Mouse (Mus musculus): ENCODE data around the gene Veph1. TPM values are rescaled to one million over a fixed set of nuclear protein-coding genes. Genes with fewer than 3 reads are reported as not detected.

Veph1 gene
- polyA plus RNA-seq, 1 experiment from 2014 or later, result 4.8 TPM

GRCm38 (mm10) chr3:66162612-66163011, 134.0 kb downstream of the Veph1 start:
- Histone ChIP-seq H3K4me2 (no peak overlapping the region), H3K4me1 (replicated peaks) (no peaks in the 10 kb centered on the region), H3K36me3 (no peaks in the 10 kb centered on the region), H3K9me3 (no peaks in the 10 kb centered on the region), H3K9ac (no peak overlapping the region), H3K4me3 (no peak overlapping the region), H3K27me3 (no peaks in the 10 kb centered on the region), H3K27ac (replicated peaks) (no peak overlapping the region)
- no peak for ATAC-seq (ENCODE audit: low read depth)
- 58% methylated on average over 6 of the region's 6 CpGs for WGBS

DNA sequence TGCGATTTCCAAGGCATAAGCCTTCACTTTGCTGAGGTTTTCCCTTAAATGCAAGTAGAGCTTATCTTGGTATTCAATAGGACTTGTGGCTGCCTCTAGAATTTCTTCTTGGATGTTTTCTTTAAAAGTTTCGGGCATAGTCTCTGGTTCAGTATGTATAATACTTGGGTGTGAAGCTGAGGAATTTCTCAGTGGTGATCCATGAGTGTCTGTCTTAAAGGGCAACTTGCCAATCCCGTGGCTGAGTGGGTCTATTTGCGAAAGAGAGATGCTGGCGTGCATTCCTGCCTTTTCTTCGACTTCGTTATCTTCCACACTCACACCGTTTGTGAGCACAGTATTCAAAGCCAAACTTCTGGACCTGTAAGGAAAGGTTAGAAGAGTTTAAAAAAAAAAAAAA, 138.7 kb downstream of the Veph1 start:
- Histone ChIP-seq H3K27me3 (no peaks in the 10 kb centered on the region), H3K4me2 (no peak overlapping the region), H3K27ac (replicated peaks) (no peak overlapping the region), H3K4me3 (no peak overlapping the region), H3K9ac (no peak overlapping the region), H3K9me3 (no peaks in the 10 kb centered on the region), H3K4me1 (replicated peaks) (no peaks in the 10 kb centered on the region), H3K36me3 (no peaks in the 10 kb centered on the region)
- WGBS, result 87% methylated on average over 8 of the region's 8 CpGs
- no peak for ATAC-seq (ENCODE audit: low read depth)

DNA sequence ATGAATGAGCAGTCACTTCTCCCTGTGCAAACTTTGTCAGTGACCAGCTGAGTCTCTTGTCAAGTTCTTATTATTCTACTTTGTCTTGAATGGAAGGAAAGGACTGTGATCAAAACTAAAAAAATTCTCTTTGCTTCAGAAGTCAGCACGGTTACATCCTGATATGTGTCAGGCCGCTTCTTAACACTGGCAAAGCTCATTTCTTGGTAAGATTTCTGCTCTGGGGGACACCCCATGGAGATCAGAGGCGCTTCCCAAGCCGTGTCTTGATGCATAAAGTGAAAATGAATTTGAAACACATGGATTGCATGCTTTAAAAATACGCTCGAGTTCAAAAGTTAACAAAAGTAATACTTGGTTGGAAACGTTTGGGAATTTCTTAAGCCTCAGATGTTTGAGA, 159.0 kb downstream of the Veph1 start:
- WGBS, result 75% methylated on average over 7 of the region's 7 CpGs
- Histone ChIP-seq H3K4me1 (replicated peaks) (no peaks in the 10 kb centered on the region), H3K27me3 (no peaks in the 10 kb centered on the region), H3K36me3 (no peaks in the 10 kb centered on the region), H3K27ac (replicated peaks) (no peak overlapping the region), H3K9ac (no peak overlapping the region), H3K4me3 (no peak overlapping the region), H3K4me2 (no peak overlapping the region), H3K9me3 (no peaks in the 10 kb centered on the region)
- no peak for ATAC-seq (ENCODE audit: low read depth)

DNA sequence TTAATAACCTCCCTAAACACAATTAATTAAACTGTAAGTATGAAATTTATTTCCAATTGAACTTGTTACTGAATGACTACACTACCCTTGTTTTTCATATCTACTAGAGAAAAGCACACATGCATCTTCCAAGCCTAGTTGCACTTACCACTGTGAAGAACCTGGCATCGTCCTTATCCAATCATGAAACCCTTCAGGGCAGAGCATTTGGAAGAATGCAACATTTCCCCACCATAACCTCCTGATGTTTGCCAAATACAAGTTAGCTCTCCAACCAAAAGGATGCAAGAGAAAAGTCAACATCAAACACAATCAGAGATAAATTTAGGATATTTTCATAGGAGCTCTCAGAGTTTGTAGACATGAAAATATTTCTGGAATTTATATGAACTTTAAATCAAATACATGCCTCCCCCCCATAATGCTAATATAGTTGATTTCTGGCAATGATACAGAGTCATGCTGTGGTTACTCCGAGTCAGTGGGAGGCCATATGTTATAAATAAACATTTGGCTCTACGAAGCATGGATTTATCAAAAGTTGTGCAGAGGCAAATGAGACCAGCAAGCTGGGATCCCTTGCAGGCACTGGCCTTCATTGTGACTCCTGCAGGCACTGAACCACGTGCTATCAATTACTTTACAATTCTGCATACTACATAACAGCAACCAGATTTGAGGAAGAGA, 165.2 kb downstream of the Veph1 start:
- H3K9ac ChIP-seq, result no peak overlapping the region
- ATAC-seq (ENCODE audit: low read depth), result no peak
- H3K27me3 ChIP-seq, result no peaks in the 10 kb centered on the region
- H3K9me3 ChIP-seq, result no peaks in the 10 kb centered on the region
- no peak overlapping the region for H3K4me3 ChIP-seq
- H3K4me1 ChIP-seq (replicated peaks), result no peaks in the 10 kb centered on the region
- no peak overlapping the region for H3K4me2 ChIP-seq
- 67% methylated on average over 4 of the region's 4 CpGs for WGBS
- H3K36me3 ChIP-seq, result no peaks in the 10 kb centered on the region
- no peak overlapping the region for H3K27ac ChIP-seq (replicated peaks)

- H3K4me1 ChIP-seq (replicated peaks), result no peaks in the 10 kb centered on the region
- 82% methylated on average over 5 of the region's 5 CpGs for WGBS
- no peaks in the 10 kb centered on the region for H3K27me3 ChIP-seq
- H3K9ac ChIP-seq, result no peak overlapping the region
- H3K36me3 ChIP-seq, result no peaks in the 10 kb centered on the region
- no peak overlapping the region for H3K4me3 ChIP-seq
- no peaks in the 10 kb centered on the region for H3K9me3 ChIP-seq
- no peak overlapping the region for H3K27ac ChIP-seq (replicated peaks)
- no peak for ATAC-seq (ENCODE audit: low read depth)
- no peak overlapping the region for H3K4me2 ChIP-seq
Measured at GRCm38 (mm10) chr3:66129689-66130088, 166.9 kb downstream of the Veph1 start.

DNA sequence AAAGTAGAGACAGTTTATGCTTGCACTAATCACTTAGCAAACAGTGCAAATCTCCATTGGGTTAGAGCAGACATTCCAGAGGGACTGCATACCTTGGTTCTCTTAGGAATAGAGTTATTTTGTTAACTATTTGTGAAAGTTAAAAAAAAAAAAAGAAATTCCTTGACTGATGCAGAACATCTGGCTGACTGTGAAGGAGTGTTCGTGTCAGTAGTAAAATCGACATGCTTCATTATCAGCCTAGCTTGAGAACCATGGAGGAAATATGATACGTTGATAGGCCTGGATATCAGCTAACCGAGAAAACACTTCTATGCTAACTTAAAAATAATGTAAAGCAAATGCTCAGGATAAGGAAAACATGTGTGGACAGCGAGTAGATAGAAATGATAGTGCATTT, 191.1 kb downstream of the Veph1 start:
- H3K27ac ChIP-seq (replicated peaks), result no peak overlapping the region
- no peaks in the 10 kb centered on the region for H3K36me3 ChIP-seq
- H3K4me1 ChIP-seq (replicated peaks), result peaks cover 6% of the 10 kb centered on the region; the same call in 1 of the 2 replicates
- H3K4me2 ChIP-seq, result no peak overlapping the region
- no peak overlapping the region for H3K9ac ChIP-seq
- ATAC-seq (ENCODE audit: low read depth), result no peak
- H3K9me3 ChIP-seq, result no peaks in the 10 kb centered on the region
- H3K27me3 ChIP-seq, result no peaks in the 10 kb centered on the region
- H3K4me3 ChIP-seq, result no peak overlapping the region
- WGBS, result 78% methylated on average over 5 of the region's 5 CpGs

DNA sequence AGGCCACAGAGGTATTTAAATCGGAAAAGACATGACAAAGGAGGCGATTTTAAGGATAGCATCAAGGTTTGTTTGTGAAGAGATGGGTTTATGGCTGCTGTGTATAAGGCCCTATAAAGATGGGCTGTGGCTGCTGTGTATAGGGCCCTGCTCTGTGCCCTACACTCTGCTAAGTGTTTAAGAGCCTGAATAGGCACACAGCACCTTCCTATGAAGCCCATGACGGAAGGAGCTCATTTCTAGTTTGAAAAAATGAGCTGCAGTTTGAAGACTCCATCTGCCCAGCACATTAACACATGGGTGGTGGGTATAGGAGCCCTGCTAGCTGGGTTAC, 194.1 kb downstream of the Veph1 start:
- peak; percentile 61; the same call in 1 of the 2 replicates for ATAC-seq (ENCODE audit: low read depth)
- peak overlapping the region; percentile 43 for H3K27ac ChIP-seq (replicated peaks)

GRCm38 (mm10) chr3:66101809-66102598, 194.6 kb downstream of the Veph1 start:
- peak; percentile 85 for ATAC-seq (ENCODE audit: low read depth)
- no peak overlapping the region for H3K9ac ChIP-seq
- WGBS, result 53% methylated on average over 11 of the region's 11 CpGs
- H3K36me3 ChIP-seq, result no peaks in the 10 kb centered on the region
- H3K9me3 ChIP-seq, result no peaks in the 10 kb centered on the region
- no peaks in the 10 kb centered on the region for H3K27me3 ChIP-seq
- H3K4me1 ChIP-seq (replicated peaks), result no peaks in the 10 kb centered on the region
- no peak overlapping the region for H3K4me3 ChIP-seq
- H3K4me2 ChIP-seq, result no peak overlapping the region
- H3K27ac ChIP-seq (replicated peaks), result peak overlapping the region; percentile 43

More for the DNA sequence above, 194.1 kb downstream of the Veph1 start:
- Histone ChIP-seq H3K4me2 (no peak overlapping the region), H3K27me3 (no peaks in the 10 kb centered on the region), H3K9ac (no peak overlapping the region), H3K4me1 (replicated peaks) (no peaks in the 10 kb centered on the region), H3K9me3 (no peaks in the 10 kb centered on the region), H3K4me3 (no peak overlapping the region), H3K36me3 (no peaks in the 10 kb centered on the region)
- WGBS, result 79% methylated on average over 3 of the region's 3 CpGs

- Histone ChIP-seq H3K36me3 (no peaks in the 10 kb centered on the region), H3K27ac (replicated peaks) (no peak overlapping the region), H3K4me2 (no peak overlapping the region), H3K4me3 (no peak overlapping the region), H3K4me1 (replicated peaks) (no peaks in the 10 kb centered on the region), H3K9ac (no peak overlapping the region), H3K9me3 (no peaks in the 10 kb centered on the region), H3K27me3 (no peaks in the 10 kb centered on the region)
- 86% methylated on average over 2 of the region's 2 CpGs for WGBS
- ATAC-seq (ENCODE audit: low read depth), result no peak
Measured at GRCm38 (mm10) chr3:66101074-66101473, 195.6 kb downstream of the Veph1 start.

DNA sequence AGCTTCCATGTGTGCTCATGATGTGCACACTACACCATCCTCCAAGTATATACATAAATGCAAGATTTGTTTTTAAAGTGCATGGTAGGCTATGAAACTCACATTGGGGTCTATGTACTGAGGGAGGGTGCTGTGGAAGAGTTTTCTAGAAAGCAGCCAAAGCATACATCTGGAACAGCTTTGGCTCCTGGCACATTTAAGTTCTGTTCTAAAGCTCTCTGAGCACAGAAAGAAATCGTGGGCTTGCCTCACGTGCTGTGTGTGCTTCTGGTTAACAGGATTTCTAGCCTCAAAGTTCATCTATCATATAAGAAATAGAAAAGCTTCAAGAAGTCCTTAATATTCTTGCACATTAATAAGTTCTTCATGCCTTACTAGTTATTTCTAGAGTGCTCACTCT, 204.9 kb downstream of the Veph1 start:
- 0 out of 2 replicates have a peak, but pooled peaks cover 2% of the 10 kb centered on the region for H3K36me3 ChIP-seq
- no peak overlapping the region for H3K27ac ChIP-seq (replicated peaks)
- H3K9ac ChIP-seq, result no peak overlapping the region
- 0 out of 2 replicates have a peak, but pooled peaks cover 3% of the 10 kb centered on the region for H3K9me3 ChIP-seq
- H3K4me1 ChIP-seq (replicated peaks), result no peaks in the 10 kb centered on the region
- 78% methylated on average over 2 of the region's 2 CpGs for WGBS
- H3K4me3 ChIP-seq, result no peak overlapping the region
- no peak for ATAC-seq (ENCODE audit: low read depth)
- no peaks in the 10 kb centered on the region for H3K27me3 ChIP-seq
- H3K4me2 ChIP-seq, result no peak overlapping the region

- Histone ChIP-seq H3K36me3 (0 out of 2 replicates have a peak, but pooled peaks cover 6% of the 10 kb centered on the region), H3K9ac (no peak overlapping the region), H3K4me1 (replicated peaks) (no peaks in the 10 kb centered on the region), H3K4me2 (no peak overlapping the region), H3K27ac (replicated peaks) (no peak overlapping the region), H3K9me3 (peaks cover 8% of the 10 kb centered on the region; the same call in 1 of the 2 replicates), H3K27me3 (no peaks in the 10 kb centered on the region), H3K4me3 (no peak overlapping the region)
- ATAC-seq (ENCODE audit: low read depth), result no peak
- WGBS, result 81% methylated on average over 7 of the region's 7 CpGs
Measured at GRCm38 (mm10) chr3:66087608-66088007, 209.0 kb downstream of the Veph1 start.

- Histone ChIP-seq H3K4me1 (replicated peaks) (0 out of 2 replicates have a peak, but pooled peaks cover 2% of the 10 kb centered on the region), H3K4me3 (no peak overlapping the region), H3K9me3 (peaks cover 8% of the 10 kb centered on the region; the same call in 1 of the 2 replicates), H3K36me3 (0 out of 2 replicates have a peak, but pooled peaks cover 6% of the 10 kb centered on the region), H3K27me3 (no peaks in the 10 kb centered on the region), H3K4me2 (no peak overlapping the region), H3K9ac (no peak overlapping the region), H3K27ac (replicated peaks) (no peak overlapping the region)
- 89% methylated on average over 3 of the region's 3 CpGs for WGBS
- ATAC-seq (ENCODE audit: low read depth), result no peak
Measured at GRCm38 (mm10) chr3:66083856-66084255, 212.8 kb downstream of the Veph1 start.
